Mouse (Mus musculus) liver, postnatal 0 days (tissue): ENCODE measurements at regions not wholly inside any gene's neighbourhood (a gene's known extent, or its start where the extent isn't known, plus 50 kb on each side); places are given as distances from the start of the nearest gene placed in this dataset.

ENCODE experiments used
- CTCF ChIP-seq: sonication (generic); IDR thresholded peaks from 2 replicates; pipeline ENCODE4 v1.5.1; 2016; ENCODE audit warnings: antibody characterized with exemption, low read depth
- EP300 ChIP-seq: IDR thresholded peaks from 2 replicates; pipeline ENCODE4 v1.6.1; 2016; ENCODE audit warnings: antibody characterized with exemption, low read depth, mild to moderate bottlenecking

- TF ChIP-seq CTCF = no peak
- TF ChIP-seq EP300 = no peak
Observed at GRCm38 (mm10) chr14:98626476-98626875, 367.6 kb downstream of the Rpl36a-ps1 start.
